Mouse (Mus musculus): Measurements from ENCODE around the gene Gm15319.
"Not testable (repeated sequence)": the region's sequence is repeated elsewhere in the genome, so short reads cannot be mapped to it uniquely, and the experiment has no call there.

Gm15319 gene

DNA sequence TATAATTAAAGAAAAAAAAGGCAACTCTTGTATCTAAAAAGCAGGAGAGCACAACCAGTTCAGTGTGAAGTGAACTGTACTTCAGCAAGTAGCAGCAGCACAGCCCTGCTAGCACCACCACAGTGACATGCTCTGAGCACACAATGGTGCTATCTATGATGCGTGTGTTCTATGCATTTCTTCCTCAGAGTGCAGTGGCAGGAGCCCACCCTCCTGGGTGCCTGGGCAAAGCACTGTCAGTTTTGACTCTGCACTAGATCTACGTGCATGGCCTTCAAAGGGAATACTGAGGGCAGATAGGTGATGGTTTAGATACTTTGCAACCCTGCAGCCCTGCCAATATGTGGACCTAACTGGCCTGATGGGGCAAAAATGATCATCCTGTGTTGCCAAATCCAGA, at the start of gene Gm15319:
Gene Gm15319, minus strand, starts transcription at position 101 of the 400 bp plus-strand sequence.
- DNase-seq, result not testable (repeated sequence)

DNA sequence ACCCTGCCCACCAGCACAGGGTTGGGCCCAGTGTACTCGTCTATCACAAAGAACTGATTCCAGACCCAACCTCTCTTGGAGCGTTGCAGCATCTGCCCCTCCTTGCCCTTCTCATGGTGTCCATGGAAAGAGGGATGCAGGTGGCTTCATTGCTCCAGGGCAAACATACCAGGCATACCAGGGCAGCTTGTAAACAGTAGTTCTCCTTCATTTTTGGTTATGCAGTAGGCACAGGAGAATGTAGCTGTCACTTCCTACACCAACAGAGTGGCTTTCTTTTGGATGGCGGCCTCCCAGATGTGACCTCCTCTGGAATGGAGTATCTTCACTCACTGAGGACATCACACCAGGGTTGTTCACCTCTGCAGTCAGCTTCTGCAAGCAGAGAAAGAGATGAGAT, 47.3 kb upstream of the Gm15319 start:
- not testable (repeated sequence) for DNase-seq

DNA sequence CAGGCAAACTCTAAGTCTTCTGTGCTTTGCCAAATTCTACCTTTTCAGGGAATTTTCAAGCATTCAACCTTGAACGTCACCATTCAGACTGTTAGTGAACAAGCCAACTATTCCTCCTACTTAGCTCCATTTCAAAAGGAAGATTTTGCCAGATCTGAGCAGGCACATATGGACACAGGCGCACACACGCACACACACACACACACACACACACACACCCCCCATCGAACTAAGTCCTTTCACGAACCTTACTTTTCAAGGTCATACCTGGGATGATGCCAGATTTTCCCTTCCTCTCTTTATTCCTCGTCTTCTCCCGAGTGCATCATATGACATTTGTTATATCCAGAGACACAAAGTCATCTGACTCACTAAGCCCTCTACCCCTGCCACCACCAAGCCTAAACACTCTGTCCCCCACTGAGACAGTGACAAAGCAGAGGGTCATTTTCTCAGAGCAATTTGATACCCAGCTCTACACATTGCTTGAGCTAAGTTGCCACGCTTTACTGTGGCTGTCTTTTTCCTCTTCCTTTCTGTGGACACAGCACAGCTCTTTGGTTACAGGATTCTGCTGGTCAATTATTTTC, 45.5 kb upstream of the Gm15319 start:
- peak in 1 of 2 experiments; percentile 23 for DNase-seq

DNA sequence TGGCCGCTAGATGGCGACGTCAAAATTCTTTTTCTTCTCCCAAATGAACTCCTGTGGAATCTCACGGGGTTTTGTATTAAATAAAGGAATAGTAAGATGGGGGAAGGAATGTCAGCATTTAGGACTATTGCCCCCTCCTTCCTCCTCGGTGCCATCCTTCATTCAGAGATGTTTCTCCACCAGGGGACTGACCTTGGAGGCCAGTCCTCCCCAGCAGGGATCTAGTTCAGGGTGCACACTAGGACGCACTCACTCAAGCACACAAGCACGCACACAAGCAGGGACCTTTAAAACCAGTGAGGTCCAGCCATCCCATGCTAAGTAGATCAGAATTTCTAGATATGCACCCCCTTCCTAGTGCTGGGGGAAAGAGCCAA, 26.3 kb upstream of the Gm15319 start:
- peak; percentile 22 to 23 for DNase-seq

DNA sequence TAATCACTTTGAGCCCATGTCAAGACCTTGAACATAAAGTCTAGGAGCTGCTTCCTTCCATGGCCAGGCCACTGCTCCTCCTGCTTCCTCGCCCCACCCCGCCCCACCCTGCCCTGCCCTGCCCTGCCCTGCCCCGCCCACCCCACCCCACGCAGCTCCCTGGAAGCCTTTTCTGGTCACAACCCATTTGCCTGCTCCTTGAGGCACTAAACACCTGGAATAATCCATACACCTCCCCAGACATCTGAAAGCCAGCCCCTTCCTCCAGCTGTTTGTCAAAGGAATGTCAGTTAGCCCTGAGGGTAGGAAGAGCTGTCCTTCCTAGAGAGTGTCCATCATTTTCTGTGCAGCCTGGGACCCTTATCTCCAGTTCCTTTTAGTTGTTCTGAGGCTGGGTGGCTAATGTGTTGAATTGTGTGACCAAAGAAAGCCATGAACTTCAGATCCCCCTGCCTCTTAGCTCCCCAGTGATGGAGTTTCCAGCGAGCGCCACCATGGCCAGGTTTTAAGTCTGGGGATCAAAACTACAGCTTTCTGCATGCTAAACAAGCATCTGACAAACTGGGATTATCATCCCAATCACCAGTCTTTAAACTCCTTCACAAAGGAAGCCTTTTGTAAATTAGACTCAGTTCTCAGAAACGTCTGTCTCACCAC, 25.8 kb upstream of the Gm15319 start:
- peak in 1 of 2 experiments; percentile 29 for DNase-seq

DNA sequence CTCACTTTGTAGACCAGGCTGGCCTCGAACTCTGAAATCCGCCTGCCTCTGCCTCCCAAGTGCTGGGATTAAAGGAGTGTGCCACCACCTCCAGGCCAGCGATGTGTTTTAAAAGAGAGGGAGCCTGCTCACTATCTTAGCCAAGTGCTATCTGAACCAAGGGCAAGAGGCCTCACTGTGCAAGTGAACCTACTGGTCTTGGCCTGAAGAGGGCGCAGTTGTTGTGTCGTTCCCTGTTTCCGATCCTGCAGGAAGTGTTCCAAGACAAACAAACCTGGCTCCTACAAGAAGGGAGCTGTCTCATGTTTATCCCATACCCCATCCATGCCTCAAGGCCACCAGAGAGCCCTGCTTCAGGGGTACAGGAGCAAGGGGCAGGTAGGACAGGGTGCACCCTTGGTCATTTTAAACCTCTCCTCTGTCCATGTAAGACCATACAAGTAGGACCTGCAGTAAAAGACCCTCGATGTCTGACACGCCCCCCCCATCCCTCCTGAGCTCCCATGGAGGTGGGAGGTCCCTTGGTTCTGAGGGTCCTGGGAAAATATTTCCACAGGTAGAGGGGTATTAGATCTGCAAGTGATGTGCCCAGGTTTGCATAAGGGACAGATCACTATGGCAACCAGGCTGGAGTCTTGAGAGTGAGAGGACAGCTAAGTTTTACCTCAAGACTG, 24.2 kb upstream of the Gm15319 start:
- DNase-seq, result peak in 1 of 2 experiments; percentile 31

DNA sequence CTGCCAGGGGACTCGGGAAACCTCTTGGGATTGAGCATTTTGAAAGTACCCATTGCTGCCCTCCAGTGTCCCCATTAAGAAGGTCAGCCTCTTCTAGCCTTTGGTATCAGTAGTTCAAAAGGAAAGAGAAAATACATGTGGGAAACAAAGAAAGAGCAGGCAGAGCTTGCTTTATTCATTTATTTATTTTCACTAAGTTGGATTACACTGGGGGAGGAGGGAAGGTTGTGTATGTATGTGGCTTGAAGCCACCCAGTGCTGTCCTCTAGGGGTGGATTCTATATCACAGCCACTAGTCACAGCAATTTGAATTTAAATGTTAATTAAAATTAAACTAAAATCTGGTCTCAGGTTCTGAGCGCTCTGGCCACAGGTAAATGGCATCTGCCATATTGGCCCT, 22.0 kb upstream of the Gm15319 start:
- DNase-seq, result not testable (repeated sequence)

DNA sequence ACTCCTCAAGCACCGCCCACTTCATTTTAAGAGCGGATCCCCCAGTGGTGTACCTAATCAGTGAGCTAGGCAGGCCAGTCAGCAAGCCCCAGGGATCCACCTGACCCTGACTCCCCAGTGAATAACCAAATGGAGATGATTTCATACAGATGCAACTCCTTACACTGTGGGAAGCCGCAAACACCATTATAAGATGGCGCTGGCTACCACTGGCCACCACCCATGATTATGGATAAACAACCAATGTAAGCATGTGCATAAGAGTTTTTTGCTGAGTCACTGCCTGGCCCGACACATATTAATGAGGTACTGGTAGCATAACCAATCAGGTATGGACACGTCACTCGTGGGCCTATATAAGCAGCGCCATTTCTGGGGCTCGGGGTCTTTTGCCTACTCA, 21.1 kb upstream of the Gm15319 start:
- DNase-seq, result not testable (repeated sequence)

DNA sequence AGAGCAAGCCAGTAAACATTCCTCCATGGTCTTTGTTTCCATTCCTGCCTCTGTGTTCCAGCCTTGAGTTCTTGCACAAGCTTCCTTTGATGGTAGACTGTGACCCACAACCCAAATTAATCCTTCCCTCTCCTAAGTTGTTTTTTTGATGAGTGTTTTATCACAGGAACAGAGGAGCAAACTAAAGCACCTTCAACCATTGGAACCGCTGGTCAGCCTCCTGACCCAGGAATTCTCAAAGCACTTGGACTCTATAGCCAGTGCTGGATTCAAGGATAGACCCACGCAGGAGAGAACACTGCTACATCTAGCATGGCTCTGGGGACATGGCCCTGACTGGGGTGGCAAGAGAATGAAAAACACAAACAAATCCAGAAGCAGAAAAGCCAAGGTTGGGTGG, 19.1 kb upstream of the Gm15319 start:
- not testable (repeated sequence) for DNase-seq

DNA sequence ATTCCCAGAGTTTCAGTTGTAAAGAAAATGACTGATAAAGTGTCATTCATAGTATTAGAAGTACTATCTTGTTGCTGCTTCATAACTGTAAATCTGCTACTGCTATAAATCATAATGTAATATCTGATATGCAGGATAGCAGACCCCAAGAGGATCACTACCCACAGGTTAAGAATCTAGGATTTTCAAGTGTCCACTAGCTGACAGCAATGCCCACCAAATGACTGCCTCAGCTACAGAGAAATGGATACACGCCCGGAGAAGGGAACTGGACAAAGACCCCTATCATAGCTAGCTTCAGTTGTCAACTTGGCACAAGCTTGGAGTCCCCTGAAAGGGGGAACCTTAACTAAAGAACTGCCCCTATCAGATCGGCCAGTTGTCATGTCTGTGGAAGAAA, 18.6 kb upstream of the Gm15319 start:
- not testable (repeated sequence) for DNase-seq

DNA sequence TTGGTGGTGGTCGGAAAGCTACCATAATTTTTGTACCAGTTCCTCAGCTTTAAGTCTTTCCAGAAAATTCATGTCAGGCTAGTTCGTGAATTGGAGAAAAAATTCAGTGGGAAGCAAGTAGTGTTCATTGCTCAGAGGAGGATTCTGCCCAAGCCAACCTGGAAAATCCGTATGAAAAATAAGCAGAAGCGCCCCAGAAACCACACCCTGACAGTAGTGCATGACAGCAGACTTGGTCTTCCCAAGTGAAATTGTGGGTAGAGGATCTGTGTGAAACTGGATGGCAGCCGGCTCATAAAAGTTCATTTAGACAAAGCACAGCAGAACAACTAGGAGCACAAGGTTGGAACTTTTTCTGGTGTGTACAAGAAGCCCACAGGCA, 18.2 kb upstream of the Gm15319 start:
- not testable (repeated sequence) for DNase-seq

DNA sequence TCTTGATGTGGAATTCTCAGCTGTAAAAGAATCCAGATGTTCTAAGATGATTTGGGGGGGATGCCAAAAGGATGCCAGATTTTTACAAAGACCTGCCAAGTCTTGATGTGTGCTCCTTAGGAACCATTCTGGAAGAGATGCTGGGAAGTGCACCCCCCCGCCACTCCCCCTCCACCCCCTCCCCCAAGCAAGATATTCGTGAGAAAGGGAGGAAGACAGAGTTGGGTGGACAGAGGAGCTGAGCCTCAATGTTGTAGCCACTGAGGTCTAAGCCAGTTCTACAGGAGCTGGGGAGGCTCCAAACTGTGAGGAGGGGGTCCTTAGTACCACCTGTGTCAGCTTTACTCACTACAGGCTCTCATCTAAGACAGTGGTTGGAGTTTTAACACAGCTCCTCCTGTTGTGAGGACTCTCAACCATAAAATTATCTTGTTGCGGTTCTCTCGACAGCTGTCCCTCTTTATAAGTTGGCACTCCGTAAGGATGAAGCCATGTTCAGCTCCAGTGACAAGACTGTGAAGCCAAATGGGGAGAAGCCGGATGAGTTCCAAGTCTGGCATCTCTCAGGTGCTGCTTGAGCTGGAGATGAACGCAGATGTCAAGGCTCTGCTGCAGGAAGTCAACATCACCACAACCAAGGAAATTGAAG, 17.7 kb upstream of the Gm15319 start:
- DNase-seq, result peak in 1 of 2 experiments; percentile 7

DNA sequence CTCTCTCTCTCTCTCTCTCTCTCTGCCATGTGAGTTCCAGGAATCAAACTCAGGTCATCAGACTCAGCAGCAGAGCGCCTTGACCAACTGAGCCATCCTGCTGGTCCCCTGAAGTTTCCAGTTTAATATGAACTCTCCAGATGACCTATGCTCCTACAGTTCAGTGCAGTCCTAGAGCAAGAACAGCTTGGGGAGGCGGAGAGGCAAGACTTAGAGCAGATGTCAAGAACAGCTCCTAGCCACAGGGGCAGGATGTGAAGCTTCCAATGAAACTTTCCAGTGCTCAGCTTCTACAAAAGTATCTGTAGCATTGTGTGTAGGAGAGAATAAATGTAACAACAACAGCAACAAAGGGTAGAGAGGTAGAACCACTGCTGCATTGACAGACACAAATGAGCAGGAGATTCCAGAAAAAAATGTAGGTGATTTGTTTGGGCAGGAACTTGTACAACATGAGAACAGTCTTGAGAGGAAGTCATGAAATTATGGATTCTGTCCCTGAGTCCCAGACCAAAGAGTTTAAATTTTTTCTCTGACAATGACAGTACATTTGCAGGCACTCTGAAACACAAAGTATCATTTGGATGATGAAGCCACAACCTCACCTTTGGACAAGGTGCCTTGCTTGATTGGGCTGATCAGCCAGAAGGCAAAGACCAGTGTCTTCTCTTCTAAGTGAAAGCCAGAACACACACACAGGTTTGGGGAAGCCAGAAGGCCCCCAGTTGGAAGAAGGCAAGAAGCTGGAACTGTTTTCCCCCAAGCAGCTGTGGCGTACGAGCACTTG, 16.8 kb upstream of the Gm15319 start:
- not testable (repeated sequence) for DNase-seq

DNA sequence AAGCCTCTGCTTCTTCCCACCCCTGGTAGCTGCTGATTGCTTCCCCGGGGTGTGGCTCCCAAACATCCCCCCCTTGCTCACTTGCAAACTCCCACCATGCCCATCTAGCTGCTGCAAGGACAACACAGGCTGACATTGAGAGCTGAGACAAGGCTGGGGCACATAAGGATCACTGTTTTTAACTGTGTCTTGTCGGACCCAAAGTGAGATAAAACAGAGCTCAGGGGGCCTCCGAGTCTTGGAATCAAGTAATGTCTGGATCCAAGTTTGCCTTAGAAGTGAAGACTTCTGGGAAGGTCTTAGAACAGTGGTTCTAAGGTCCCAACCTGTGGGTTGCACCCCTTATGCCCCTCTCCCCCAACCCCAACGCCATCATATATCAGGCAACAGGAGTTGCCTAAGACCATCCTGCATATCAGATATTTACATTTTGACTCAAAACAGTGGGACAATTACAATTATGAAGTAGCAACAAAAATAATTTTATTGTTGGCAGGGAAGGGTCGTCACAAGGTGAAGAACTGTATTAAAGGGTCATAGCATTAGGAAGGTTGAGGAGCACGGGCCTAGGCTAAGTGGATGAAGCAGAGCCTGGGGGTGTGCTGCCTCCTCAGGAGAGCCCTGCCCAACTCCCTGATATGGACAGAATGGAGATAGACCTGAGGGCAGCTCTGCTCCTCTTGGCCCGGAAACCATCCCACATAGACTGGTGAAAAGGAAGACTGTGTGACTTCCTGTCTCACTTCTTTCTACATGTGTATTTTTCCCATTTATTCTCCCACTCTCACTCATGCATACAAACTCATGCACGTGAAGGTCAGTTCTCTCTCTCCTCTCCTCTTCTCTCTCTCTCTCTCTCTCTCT, 16.0 kb upstream of the Gm15319 start:
- peak in 1 of 2 experiments; percentile 22 for DNase-seq

DNA sequence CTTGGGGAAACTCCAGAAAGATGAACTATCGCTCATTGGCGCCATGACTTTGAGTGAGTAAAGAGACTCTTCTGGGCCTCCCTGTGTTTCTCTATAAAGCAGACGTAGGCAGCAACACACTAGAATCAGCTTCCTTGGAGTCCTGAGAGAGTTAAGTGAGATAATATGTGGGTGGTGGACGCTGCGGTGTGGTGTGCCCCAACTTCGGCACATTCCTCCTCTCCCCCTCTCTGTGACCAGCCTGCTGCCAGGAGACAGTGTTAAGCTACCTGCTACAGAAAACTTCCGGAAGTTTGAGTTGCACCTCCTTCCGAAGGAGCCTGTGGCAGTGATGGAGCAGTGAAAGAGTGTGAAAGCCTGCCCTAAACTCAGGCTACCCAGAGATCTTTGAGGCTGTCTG, 15.3 kb upstream of the Gm15319 start:
- DNase-seq, result peak in 1 of 2 experiments; percentile 19

DNA sequence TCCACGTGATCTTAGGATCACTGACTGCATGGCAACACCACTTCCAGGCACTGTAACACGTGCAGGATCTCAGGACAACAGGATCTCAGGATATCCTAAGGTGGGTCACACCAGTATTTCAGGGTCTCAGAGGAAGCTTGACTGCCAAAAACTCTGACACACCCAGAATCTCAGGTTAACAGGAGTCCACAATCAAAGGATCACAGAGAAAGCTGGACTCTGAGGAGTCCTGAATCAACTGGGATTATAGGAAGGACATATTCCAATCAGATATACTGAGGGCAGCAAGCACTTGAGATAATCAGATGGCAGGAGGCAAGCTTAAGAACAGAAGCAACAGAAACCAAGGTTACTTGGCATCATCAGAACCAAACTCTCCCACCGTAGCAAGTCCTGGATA, 12.7 kb upstream of the Gm15319 start:
- DNase-seq, result not testable (repeated sequence)

DNA sequence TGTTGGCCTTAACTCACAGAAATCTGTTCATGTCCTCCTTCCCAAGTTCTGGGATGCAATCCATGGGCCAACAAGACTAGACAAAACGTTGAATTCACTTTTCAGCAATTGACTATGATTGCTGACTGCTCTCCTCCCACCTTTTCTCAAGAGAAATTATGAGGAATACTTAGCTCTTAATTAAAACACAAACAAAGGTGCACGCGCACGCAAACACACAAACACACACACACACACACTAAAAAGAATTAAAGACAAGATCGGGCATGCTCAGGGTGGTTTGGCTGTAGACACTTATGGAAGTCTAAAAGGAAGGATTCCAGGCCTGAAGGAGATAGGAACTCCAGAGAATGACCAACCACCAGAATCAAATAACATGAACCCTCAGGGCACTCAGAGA, 6.6 kb downstream of the Gm15319 start:
- DNase-seq, result not testable (repeated sequence)

DNA sequence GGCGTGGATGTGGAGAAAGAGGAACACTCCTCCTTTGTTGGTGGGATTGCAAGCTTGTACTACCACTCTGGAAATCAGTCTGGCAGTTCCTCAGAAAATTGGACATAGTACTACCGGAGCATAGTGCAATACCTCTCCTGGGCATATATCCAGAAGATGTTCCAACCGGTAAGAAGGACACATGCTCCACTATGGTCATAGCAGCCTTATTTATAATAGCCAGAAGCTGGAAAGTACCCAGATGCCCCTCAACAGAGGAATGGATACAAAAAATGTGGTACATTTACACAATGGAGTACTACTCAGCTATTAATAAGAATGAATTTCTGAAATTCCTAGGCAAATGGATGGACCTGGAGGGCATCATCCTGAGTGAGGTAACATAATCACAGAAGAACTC, 9.4 kb downstream of the Gm15319 start:
- not testable (repeated sequence) for DNase-seq

DNA sequence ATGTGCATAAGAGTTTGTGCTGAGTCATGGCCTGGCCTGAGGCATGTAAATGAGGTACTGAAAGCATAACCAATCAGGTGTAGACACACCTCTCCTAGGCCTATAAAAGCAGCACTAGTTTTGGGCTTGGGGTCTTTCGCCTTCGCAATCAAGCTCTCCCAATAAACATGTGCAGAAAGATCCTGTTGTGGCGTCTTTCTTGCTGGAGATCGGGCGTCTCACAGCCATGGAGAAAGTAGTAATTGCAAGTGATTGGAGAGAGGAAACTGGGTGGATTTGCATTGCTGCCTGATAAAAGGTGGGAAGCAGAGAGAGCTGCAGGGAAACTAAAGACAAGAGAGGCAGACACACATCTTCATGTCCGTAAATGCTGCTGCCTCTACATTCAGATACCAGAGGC, 60.3 kb downstream of the Gm15319 start:
- not testable (repeated sequence) for DNase-seq

DNA sequence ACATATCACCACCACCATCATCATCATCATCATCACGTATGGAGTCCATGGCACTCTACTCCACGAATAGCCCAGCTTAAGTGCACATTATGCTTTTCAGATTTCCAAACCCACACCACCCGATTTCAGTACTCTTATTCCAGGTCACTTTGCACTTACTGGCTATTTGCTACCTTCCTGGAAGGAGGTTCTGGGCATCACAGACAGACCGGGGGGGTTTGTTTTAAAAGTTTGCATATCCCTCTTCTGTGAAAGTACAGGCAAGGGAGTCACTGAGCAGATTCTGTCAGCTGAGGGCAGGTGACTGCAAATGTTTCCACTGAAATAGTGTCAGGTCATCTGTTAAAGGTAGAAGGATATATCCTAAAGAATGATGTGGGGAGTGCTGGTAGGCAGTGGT, 63.0 kb downstream of the Gm15319 start:
- not testable (repeated sequence) for DNase-seq

DNA sequence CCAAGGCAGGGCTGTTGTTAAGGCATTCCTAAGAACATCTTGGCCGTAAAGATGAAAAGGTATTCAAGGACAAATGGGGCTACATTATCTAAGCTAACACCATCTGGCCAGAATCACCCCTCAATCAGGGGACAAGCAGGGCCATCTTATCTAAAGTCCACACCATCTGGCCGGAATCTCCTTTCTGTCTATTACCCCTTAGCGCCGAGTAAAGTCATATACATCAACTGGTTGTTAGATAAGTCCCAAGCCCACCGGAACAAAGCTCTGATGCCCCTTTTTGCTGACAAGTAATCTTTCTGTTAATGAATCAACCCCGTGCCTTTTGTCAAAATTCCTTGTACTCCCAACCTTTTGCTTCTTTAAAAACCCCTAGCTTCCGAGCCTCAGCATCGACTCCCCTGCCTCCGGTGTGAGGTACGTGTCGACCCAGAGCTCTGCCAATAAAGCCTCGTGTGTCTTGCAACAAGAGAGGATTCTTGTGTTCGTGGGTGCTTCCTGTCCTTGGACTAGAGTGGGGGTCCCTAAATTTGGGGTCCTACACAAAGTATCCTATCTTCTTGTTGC, 65.0 kb downstream of the Gm15319 start:
- peak in 1 of 2 experiments; percentile 11 for DNase-seq

Data from kidney, postnatal 36 days (tissue).